Comparison of ENCODE assay signal across 9 mouse cellular contexts in genomic region chr6:129451411-129452039, GRCm38 (mm10). TPM values are rescaled to one million over a fixed set of nuclear protein-coding genes. Genes with fewer than 3 reads are reported as not detected.
DNase-seq lines count a peak whose midpoint lies in the region; ATAC-seq and TF ChIP-seq lines count a peak whose summit lies in the region.
"Had no signal": no experiment of that assay in that cellular context is flagged by ENCODE, and none has a peak within 500 bp of the region (broad histone marks: within the 10 kb centered on the region; RNA-seq: fewer than 3 reads in every experiment).

TSS of gene Clec1a (minus strand) at chr6:129452000.

- WGBS in forebrain, postnatal 0 days: 55% methylated on average over 13 of the region's 13 CpGs
- WGBS in forebrain, embryonic 10.5 days: 72% methylated on average over 13 of the region's 13 CpGs
- WGBS in heart, postnatal 0 days: 41% methylated on average over 13 of the region's 13 CpGs

- no peak for TF ChIP-seq EP300 in heart, postnatal 0 days (IDR thresholded peaks at IDR 0.05; ENCODE audit: low read depth)

- no peak for TF ChIP-seq CTCF in forebrain, postnatal 0 days (IDR thresholded peaks at IDR 0.05; ENCODE audit: low read depth)
- TF ChIP-seq CTCF in heart, postnatal 0 days (IDR thresholded peaks at IDR 0.05; ENCODE audit: low read depth): no peak

- H3K27me3 ChIP-seq in forebrain, postnatal 0 days (ENCODE audit: insufficient read depth, low read length): no peaks in the 10 kb centered on the region
- no peaks in the 10 kb centered on the region for H3K27me3 ChIP-seq in forebrain, embryonic 10.5 days (ENCODE audit: poor library complexity, severe bottlenecking)
- H3K27me3 ChIP-seq in heart, postnatal 0 days (ENCODE audit: control insufficient read depth, insufficient read depth, low read length): no peaks in the 10 kb centered on the region

- no peaks in the 10 kb centered on the region for H3K4me1 ChIP-seq in forebrain, postnatal 0 days (ENCODE audit: insufficient read depth)
- H3K4me1 ChIP-seq in forebrain, embryonic 10.5 days: no peaks in the 10 kb centered on the region
- H3K4me1 ChIP-seq in heart, postnatal 0 days (ENCODE audit: control insufficient read depth, insufficient read depth): no peaks in the 10 kb centered on the region

- no peaks in the 10 kb centered on the region for H3K36me3 ChIP-seq in forebrain, postnatal 0 days (ENCODE audit: insufficient read depth)
- no peaks in the 10 kb centered on the region for H3K36me3 ChIP-seq in forebrain, embryonic 10.5 days (replicated peaks)
- H3K36me3 ChIP-seq in heart, postnatal 0 days (replicated peaks; ENCODE audit: control insufficient read depth, insufficient read depth, low read length): no peaks in the 10 kb centered on the region
- H3K36me3 ChIP-seq: G1E had no signal

- H3K9ac ChIP-seq in forebrain, postnatal 0 days: no peak within 1 kb of the TSS
- peak within 1 kb of the TSS; percentile 42; the same call in 1 of the 2 replicates for H3K9ac ChIP-seq in heart, postnatal 0 days (replicated peaks; ENCODE audit: low read depth, low read length)

- ATAC-seq in forebrain, postnatal 0 days: no peak; the same call in 1 of the 2 replicates
- ATAC-seq in heart, postnatal 0 days (ENCODE audit: insufficient read depth, low read depth): peak; percentile 51; the same call in 1 of the 2 replicates
- ATAC-seq in monocyte, adult 5-6 weeks (replicated peaks; ENCODE audit: insufficient number of reproducible peaks, low FRiP score, low TSS enrichment, poor library complexity, severe bottlenecking): no peak

- H3K4me3 ChIP-seq in forebrain, postnatal 0 days (ENCODE audit: low read depth, low read length): no peak within 1 kb of the TSS
- H3K4me3 ChIP-seq in forebrain, embryonic 10.5 days: no peak within 1 kb of the TSS
- peak within 1 kb of the TSS; percentile 43 for H3K4me3 ChIP-seq in heart, postnatal 0 days (ENCODE audit: low read depth, low read length)

- no peaks in the 10 kb centered on the region for H3K9me3 ChIP-seq in forebrain, postnatal 0 days (ENCODE audit: low read length)
- H3K9me3 ChIP-seq in forebrain, embryonic 10.5 days: no peaks in the 10 kb centered on the region
- no peaks in the 10 kb centered on the region for H3K9me3 ChIP-seq in heart, postnatal 0 days (replicated peaks; ENCODE audit: control insufficient read depth, low read length)

- DNase-seq in forebrain, postnatal 0 days: peak; percentile 2
- DNase-seq in forebrain, embryonic 10.5 days (ENCODE audit: extremely low spot score, low spot score): no peak
- peak; percentile 3 for DNase-seq in urinary bladder, postnatal 14 days (ENCODE audit: low spot score)
- no peak for DNase-seq in urinary bladder, adult 18-20 months (ENCODE audit: low spot score in 2 of 2)
- DNase-seq in heart, postnatal 0 days (ENCODE audit: low spot score): peak; percentile 43
- peak; percentile 62 to 67 for DNase-seq in lung, adult 18-20 months
- peak; percentile 38 for DNase-seq in testis, postnatal 10 days (ENCODE audit: low spot score)

- no peak within 1 kb of the TSS for H3K27ac ChIP-seq in forebrain, postnatal 0 days (ENCODE audit: low read depth, low read length)
- no peak within 1 kb of the TSS for H3K27ac ChIP-seq in forebrain, embryonic 10.5 days
- peak within 1 kb of the TSS; percentile 76 for H3K27ac ChIP-seq in heart, postnatal 0 days (ENCODE audit: low read depth)

- no peak within 1 kb of the TSS for H3K4me2 ChIP-seq in forebrain, postnatal 0 days (ENCODE audit: low read depth)
- H3K4me2 ChIP-seq in heart, postnatal 0 days (ENCODE audit: low read depth, low read length): peak within 1 kb of the TSS; percentile 53

RNA-seq across cellular contexts. Expression of gene Clec1a, which starts in this region (rescaled TPM):
- total RNA-seq in forebrain, postnatal 0 days (2014; rRNA removed): 1.1 and 1.4 TPM in 2 replicates
- 0.74 and 0.97 TPM in 2 replicates for polyA plus RNA-seq in forebrain, postnatal 0 days (2015; fragmentation: Nextera tagmentation; extraction: Ambion mirVana)
- 0.36 and 0.66 TPM in 2 replicates for polyA plus RNA-seq in forebrain, embryonic 10.5 days (2016; fragmentation: Nextera tagmentation; extraction: Ambion mirVana)
- total RNA-seq in heart, postnatal 0 days (2014; rRNA removed; ENCODE audit: low replicate concordance): 8.9 and 23.3 TPM in 2 replicates
- 9.1 and 10.5 TPM in 2 replicates for polyA plus RNA-seq in heart, postnatal 0 days (2015; fragmentation: Nextera tagmentation; extraction: Ambion mirVana)
- 1.1 to 2.3 TPM in 2 of 3 replicates, not detected in the other for total RNA-seq in monocyte, adult 5-6 weeks (2017)
- polyA plus RNA-seq: G1E had no signal

Comparison
In these comparisons a context has a peak if more than half of its experiments do, and no peak if none do; other contexts are left out.
1. DNase-seq: peak in forebrain, postnatal 0 days (single experiment), urinary bladder, postnatal 14 days (single experiment), heart, postnatal 0 days (single experiment), lung, adult 18-20 months (2 of 2) and testis, postnatal 10 days (single experiment); none in forebrain, embryonic 10.5 days (single experiment) and urinary bladder, adult 18-20 months (0 of 2).